Mouse (Mus musculus) C2C12 (cell line): ENCODE data around the gene Nhlh1. TPM values are rescaled to one million over a fixed set of nuclear protein-coding genes. Genes with fewer than 3 reads are reported as not detected.

Source experiments
- H3K27me3 ChIP-seq: one replicate; pipeline ENCODE4 v1.6.1; 2011; ENCODE audit not compliant: control insufficient read depth, insufficient read depth, insufficient read length
- H3K36me3 ChIP-seq: one replicate; pipeline ENCODE4 v1.6.1; 2011; ENCODE audit not compliant: control insufficient read depth, insufficient read depth
- H3K4me3 ChIP-seq: one replicate; pipeline ENCODE4 v1.5.1; 2011; ENCODE audit warnings: mild to moderate bottlenecking, control low read depth; ENCODE audit not compliant: poor library complexity, insufficient read depth, severe bottlenecking
- H3K79me2 ChIP-seq: one replicate; pipeline ENCODE4 v1.6.1; 2011; ENCODE audit not compliant: control insufficient read depth, insufficient read depth
- H3K79me3 ChIP-seq: one replicate; pipeline ENCODE4 v1.6.1; 2011; ENCODE audit warnings: low read depth, control low read depth
- H3ac ChIP-seq: one replicate; pipeline ENCODE3; 2011; ENCODE audit warnings: low read depth; ENCODE audit not compliant: control insufficient read depth, insufficient read length
- CEBPB ChIP-seq: IDR thresholded peaks from one replicate; pipeline ENCODE4 v1.6.1; 2011; ENCODE audit warnings: low read depth, mild to moderate bottlenecking, control low read depth, moderate library complexity
- CTCF ChIP-seq: IDR thresholded peaks from one replicate; pipeline ENCODE4 v1.5.1; 2011; ENCODE audit not compliant: control insufficient read depth, insufficient read depth, insufficient read length
- FOSL1 ChIP-seq: IDR thresholded peaks from one replicate; pipeline ENCODE4 v1.8.0; 2011; ENCODE audit warnings: mild to moderate bottlenecking, low read length; ENCODE audit not compliant: poor library complexity, insufficient read depth, severe bottlenecking
- MAX ChIP-seq: IDR thresholded peaks from one replicate; pipeline ENCODE4 v1.6.1; 2011; ENCODE audit warnings: mild to moderate bottlenecking, control low read depth
- MYOD1 ChIP-seq: IDR thresholded peaks from one replicate; pipeline ENCODE4 v1.6.1; 2011; ENCODE audit warnings: low read depth; ENCODE audit not compliant: control insufficient read depth, insufficient read length
- MYOG ChIP-seq: IDR thresholded peaks from one replicate; pipeline ENCODE4 v1.6.1; 2011; ENCODE audit not compliant: control insufficient read depth, insufficient read length; ENCODE audit errors: extremely low read depth
- USF1 ChIP-seq: IDR thresholded peaks from one replicate; pipeline ENCODE4 v1.6.1; 2011; ENCODE audit warnings: low read depth, mild to moderate bottlenecking, control low read depth, moderate library complexity
- polyA plus RNA-seq: library from polyadenylated mRNA; unstranded; fragments of >200 nt; fragmentation: generic; extraction: Trizol; gene quantifications from one replicate; pipeline ENCODE4 v1.2.1, GENCODE M21; 2012; ENCODE audit warnings: missing spikeins

Nhlh1 gene
- polyA plus RNA-seq, 1 experiment: not detected

- Histone ChIP-seq H3K79me3 (no peaks in the 10 kb centered on the region), H3K4me3 (no peak overlapping the region), H3ac (no peak overlapping the region), H3K79me2 (no peaks in the 10 kb centered on the region), H3K36me3 (no peaks in the 10 kb centered on the region), H3K27me3 (no peaks in the 10 kb centered on the region)
- TF ChIP-seq MYOD1 (no peak), CTCF (no peak), USF1 (no peak), CEBPB (no peak), FOSL1 (no peak)
These were observed 37.4 kb downstream of the Nhlh1 start for GRCm38 (mm10) chr1:172019863-172020521.

DNA sequence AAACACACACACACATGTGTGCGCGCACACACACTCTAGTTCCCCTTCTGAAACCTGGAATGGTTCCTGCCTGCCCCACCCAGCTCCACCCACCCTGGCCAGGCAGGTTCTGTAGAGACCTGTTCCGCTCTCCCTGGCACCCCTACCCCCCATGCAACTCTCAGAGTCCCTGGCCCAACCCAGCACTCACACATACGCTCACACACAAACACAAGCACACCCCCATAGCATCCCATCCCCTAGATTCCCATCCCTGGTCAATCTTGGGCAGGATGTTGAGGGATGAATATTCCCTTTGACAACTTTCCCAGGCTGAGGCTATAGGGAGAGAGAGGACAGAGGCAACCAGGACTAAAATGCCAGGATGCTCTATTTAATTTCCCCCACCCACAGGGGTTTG lies 38.0 kb downstream of the Nhlh1 start:
- H3K27me3 ChIP-seq: no peaks in the 10 kb centered on the region
- TF ChIP-seq MAX (no peak), CTCF (no peak), MYOD1 (no peak), FOSL1 (no peak), CEBPB (no peak)
- no peaks in the 10 kb centered on the region for H3K36me3 ChIP-seq
- no peaks in the 10 kb centered on the region for H3K79me3 ChIP-seq
- no peaks in the 10 kb centered on the region for H3K79me2 ChIP-seq
- H3ac ChIP-seq: no peak overlapping the region
- H3K4me3 ChIP-seq: no peak overlapping the region

- Histone ChIP-seq H3K4me3 (no peak overlapping the region), H3K36me3 (no peaks in the 10 kb centered on the region), H3K79me3 (no peaks in the 10 kb centered on the region), H3K79me2 (no peaks in the 10 kb centered on the region), H3K27me3 (no peaks in the 10 kb centered on the region), H3ac (no peak overlapping the region)
- TF ChIP-seq MYOG (no peak), FOSL1 (no peak), USF1 (no peak), CTCF (no peak), CEBPB (no peak), MAX (no peak), MYOD1 (no peak)
These were observed 38.7 kb downstream of the Nhlh1 start for GRCm38 (mm10) chr1:172018336-172019311.

GRCm38 (mm10) chr1:172017517-172018070 lies 39.8 kb downstream of the Nhlh1 start:
- no peaks in the 10 kb centered on the region for H3K36me3 ChIP-seq
- no peak overlapping the region for H3K4me3 ChIP-seq
- TF ChIP-seq CTCF (no peak), FOSL1 (no peak), MAX (no peak), MYOD1 (no peak), CEBPB (no peak), MYOG (no peak), USF1 (no peak)

DNA sequence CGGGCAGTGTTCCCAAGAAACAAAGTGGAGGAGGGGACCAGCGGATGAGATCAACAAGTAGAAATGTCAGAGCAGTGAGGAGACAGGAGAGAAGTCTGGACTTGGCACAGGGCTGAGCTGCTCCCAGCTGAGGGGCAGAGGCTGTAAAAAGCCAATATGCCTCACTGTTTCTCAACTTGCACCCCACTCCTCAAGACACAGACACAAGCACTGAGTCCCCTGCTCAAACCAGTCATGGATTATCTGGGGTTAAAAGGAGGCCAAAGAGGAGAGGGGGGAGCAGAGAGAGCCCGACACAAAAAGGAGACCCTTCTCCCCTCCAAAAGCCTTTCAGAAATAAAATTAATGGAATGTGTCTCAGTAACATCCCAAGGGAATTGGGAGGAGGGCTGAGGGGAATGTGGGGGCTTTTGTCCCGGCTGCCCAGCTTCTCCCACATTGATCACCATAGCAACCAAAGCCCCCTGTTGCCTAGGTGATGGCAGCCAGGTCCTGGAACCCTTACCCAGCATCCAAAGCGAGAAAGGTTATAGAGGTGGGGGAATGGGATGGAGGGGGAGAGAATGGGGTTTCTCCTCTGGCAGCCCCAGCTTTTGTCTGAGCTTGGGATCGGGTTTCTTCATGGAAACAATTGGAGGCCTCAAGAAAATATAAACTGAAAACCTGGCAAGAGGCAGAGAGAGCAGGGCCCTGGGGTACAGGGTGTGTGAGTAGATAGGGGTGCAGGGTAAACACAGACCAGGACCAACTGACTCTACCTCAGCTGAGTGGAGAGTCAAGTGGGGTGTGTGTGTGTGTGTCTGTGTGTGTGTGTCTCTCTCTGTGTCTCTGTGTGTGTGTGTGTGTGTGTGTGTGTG lies 40.5 kb downstream of the Nhlh1 start:
- no peak overlapping the region for H3K4me3 ChIP-seq
- TF ChIP-seq MYOG (no peak), CTCF (no peak), MYOD1 (no peak)
- H3K79me2 ChIP-seq: no peaks in the 10 kb centered on the region
- H3ac ChIP-seq: no peak overlapping the region
- no peaks in the 10 kb centered on the region for H3K79me3 ChIP-seq
- no peaks in the 10 kb centered on the region for H3K27me3 ChIP-seq
- peaks cover 2% of the 10 kb centered on the region for H3K36me3 ChIP-seq

More at GRCm38 (mm10) chr1:172017517-172018070, 39.8 kb downstream of the Nhlh1 start:
- no peak overlapping the region for H3ac ChIP-seq
- H3K79me3 ChIP-seq: no peaks in the 10 kb centered on the region
- no peaks in the 10 kb centered on the region for H3K79me2 ChIP-seq
- no peaks in the 10 kb centered on the region for H3K27me3 ChIP-seq
